Mouse (Mus musculus) heart, postnatal 0 days (tissue): ENCODE data around the gene Pars2.

Experiments
- CTCF ChIP-seq: IDR thresholded peaks from 2 replicates; pipeline ENCODE4 v1.5.1; 2016; ENCODE audit warnings: antibody characterized with exemption, control low read depth, low read depth
- EP300 ChIP-seq: IDR thresholded peaks from 2 replicates; pipeline ENCODE4 v1.6.1; 2016; ENCODE audit warnings: antibody characterized with exemption, low read depth

DNA sequence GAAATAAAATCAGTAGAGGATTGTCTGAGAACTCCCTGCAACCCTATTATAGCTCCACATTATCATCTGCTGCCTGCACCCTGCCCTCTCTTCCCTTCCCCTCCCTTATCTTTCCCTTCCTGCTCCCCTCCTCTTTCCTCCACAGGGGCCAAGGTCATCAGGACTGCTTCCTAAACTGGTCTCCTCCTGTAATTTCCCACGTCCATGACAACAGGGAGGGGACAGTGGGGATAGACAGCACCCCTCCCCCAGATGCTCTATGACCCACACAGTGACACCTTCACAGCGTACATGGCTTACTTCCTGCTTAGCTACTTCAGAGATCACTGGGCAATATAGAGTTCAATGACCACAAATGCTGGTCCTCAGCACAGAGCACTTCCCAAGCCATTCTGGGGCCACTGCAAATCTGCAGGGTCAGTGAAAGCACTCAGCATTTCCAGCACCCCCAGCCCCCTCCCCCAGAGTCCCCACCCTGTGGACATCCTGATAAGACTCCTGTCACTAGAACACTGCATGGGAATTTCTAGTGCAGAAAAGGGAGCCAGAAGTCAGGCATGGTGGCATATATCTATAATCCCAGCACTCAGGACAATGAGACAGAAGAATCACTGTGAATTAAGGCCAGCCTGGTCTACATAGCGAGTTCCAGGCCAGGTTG is 37.9 kb downstream of the Pars2 start:
- TF ChIP-seq CTCF (no peak), EP300 (no peak)
